Mouse (Mus musculus) G1E (cell line): ENCODE results near the gene Actn4. TPM values are rescaled to one million over a fixed set of nuclear protein-coding genes. Genes with fewer than 3 reads are reported as not detected.

ENCODE experiments used
- ATAC-seq: 2 replicates; pipeline ENCODE4 v1.8.0; 2016; ENCODE audit warnings: mild to moderate bottlenecking; ENCODE audit not compliant: insufficient number of reproducible peaks, poor library complexity, low FRiP score, severe bottlenecking; ENCODE audit errors: extremely low read depth
- DNase-seq: peaks from one replicate; pipeline ENCODE4 v3.0.0; 2012; ENCODE audit warnings: low spot score
- H3K27me3 ChIP-seq: 2 replicates; pipeline ENCODE4 v1.6.1; 2012; ENCODE audit warnings: mild to moderate bottlenecking, low read length, inconsistent platforms; ENCODE audit not compliant: insufficient read depth
- H3K36me3 ChIP-seq: replicated peaks from 2 replicates; pipeline ENCODE3; 2012; ENCODE audit warnings: mild to moderate bottlenecking, inconsistent platforms
- H3K4me1 ChIP-seq: 2 replicates; pipeline ENCODE4 v1.6.1; 2012; ENCODE audit warnings: low read depth, low read length, inconsistent platforms, mixed read lengths; ENCODE audit not compliant: insufficient read depth
- H3K4me3 ChIP-seq: 2 replicates; pipeline ENCODE4 v1.5.1; 2012; ENCODE audit warnings: low read depth, mild to moderate bottlenecking, inconsistent platforms, low read length, moderate library complexity, mixed read lengths
- H3K9me3 ChIP-seq: replicated peaks from 2 replicates; pipeline ENCODE4 v1.6.1; 2012; ENCODE audit warnings: inconsistent platforms
- CTCF ChIP-seq: IDR thresholded peaks from 2 replicates; pipeline ENCODE4 v1.5.1; 2012; ENCODE audit warnings: low read depth, low read length, inconsistent platforms, mixed read lengths
- GATA1 ChIP-seq: IDR thresholded peaks from 2 replicates; pipeline ENCODE4 v1.6.1; 2012; ENCODE audit warnings: borderline replicate concordance, low read length, inconsistent platforms, mixed read lengths
- GATA2 ChIP-seq: IDR thresholded peaks from 2 replicates; pipeline ENCODE4 v1.6.1; 2012; ENCODE audit warnings: low read depth, low read length, inconsistent platforms, borderline replicate concordance
- POLR2AphosphoS5 ChIP-seq: IDR thresholded peaks from 2 replicates; pipeline ENCODE4 v1.6.1; 2012; ENCODE audit warnings: low read depth, low read length, inconsistent platforms; ENCODE audit not compliant: insufficient replicate concordance
- TAL1 ChIP-seq: conservative IDR thresholded peaks from 2 replicates; pipeline ENCODE4 v1.6.1; 2012; ENCODE audit warnings: low read depth, low read length, inconsistent platforms, mixed read lengths
- polyA plus RNA-seq: library from polyadenylated mRNA; stranded (reverse); fragments of >175 nt; gene quantifications from 2 replicates; pipeline ENCODE4 v1.2.3, GENCODE M21; 2012
- total RNA-seq, 2 experiments: library from RNA; stranded (forward) in 1 of 2; stranded (reverse) in 1 of 2; fragments of 200-1000 nt in 1 of 2; fragments of >200 nt in 1 of 2; fragmentation: Nextera tagmentation in 1 of 2; gene quantifications; 2 replicates each; pipeline ENCODE4 v1.2.3; 2014 to 2017

The Actn4 gene
- total and polyA plus RNA-seq, 3 experiments: 28.1 to 260 (median 121) TPM

- no peak for DNase-seq
- H3K9me3 ChIP-seq: no peaks in the 10 kb centered on the region
- H3K36me3 ChIP-seq: no peaks in the 10 kb centered on the region
- ATAC-seq: no peak
- peaks cover 13% of the 10 kb centered on the region; the same call in 1 of the 2 replicates for H3K27me3 ChIP-seq
- TF ChIP-seq POLR2AphosphoS5: no peak
- TF ChIP-seq GATA2: no peak
- no peak for TF ChIP-seq CTCF
- TF ChIP-seq TAL1: no peak
- TF ChIP-seq GATA1: no peak
- H3K4me1 ChIP-seq: peaks cover 5% of the 10 kb centered on the region; the same call in 1 of the 2 replicates
- H3K4me3 ChIP-seq: no peak overlapping the region
Observed at GRCm38 (mm10) chr7:28883039-28883438, 79.1 kb downstream of the Actn4 start.

- peaks cover 13% of the 10 kb centered on the region; the same call in 1 of the 2 replicates for H3K27me3 ChIP-seq
- DNase-seq (no peak), ATAC-seq (no peak)
- no peaks in the 10 kb centered on the region for H3K9me3 ChIP-seq
- no peak for TF ChIP-seq CTCF
- no peak for TF ChIP-seq TAL1
- TF ChIP-seq GATA1: no peak
- no peak for TF ChIP-seq POLR2AphosphoS5
- no peak for TF ChIP-seq GATA2
- peaks cover 14% of the 10 kb centered on the region for H3K4me1 ChIP-seq
- no peak within 1 kb of the TSS for H3K4me3 ChIP-seq
- no peaks in the 10 kb centered on the region for H3K36me3 ChIP-seq
Observed at GRCm38 (mm10) chr7:28881199-28881598, 80.9 kb downstream of the Actn4 start, which contains the start of gene Capn12. TSS of gene Capn12 (plus strand) at chr7:28881422.

- no peak for ATAC-seq
- TF ChIP-seq TAL1 (no peak), POLR2AphosphoS5 (no peak), GATA1 (no peak), GATA2 (no peak), CTCF (no peak)
Observed at GRCm38 (mm10) chr7:28880554-28880953, 81.6 kb downstream of the Actn4 start.

DNA sequence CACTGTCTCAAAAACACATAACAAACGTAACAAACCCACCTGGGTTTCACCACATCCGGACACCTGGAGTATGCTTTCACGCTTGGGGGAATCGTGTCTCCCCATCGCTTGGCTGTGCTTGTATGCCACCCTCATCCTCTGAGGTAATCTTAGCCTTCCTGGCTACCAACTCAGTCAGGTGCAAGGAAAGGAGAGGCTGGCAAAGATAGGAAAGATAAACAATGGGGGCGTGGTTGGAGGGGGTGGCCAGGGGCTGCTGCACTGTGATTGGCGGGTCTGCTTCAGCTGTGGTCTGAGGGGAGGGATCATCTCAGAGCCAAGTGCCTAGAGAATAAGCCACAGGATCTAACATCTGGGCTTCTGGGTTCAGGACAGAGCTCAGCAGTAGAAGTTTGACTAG lies 82.5 kb downstream of the Actn4 start:
- DNase-seq: no peak
- peaks cover 14% of the 10 kb centered on the region for H3K4me1 ChIP-seq
- no peaks in the 10 kb centered on the region for H3K36me3 ChIP-seq
- H3K9me3 ChIP-seq: no peaks in the 10 kb centered on the region
- ATAC-seq: no peak
- peaks cover 14% of the 10 kb centered on the region; the same call in 1 of the 2 replicates for H3K27me3 ChIP-seq
- H3K4me3 ChIP-seq: no peak overlapping the region
- TF ChIP-seq POLR2AphosphoS5 (no peak), GATA1 (no peak)

More at GRCm38 (mm10) chr7:28880554-28880953, 81.6 kb downstream of the Actn4 start:
- DNase-seq: no peak
- Histone ChIP-seq H3K9me3 (no peaks in the 10 kb centered on the region), H3K36me3 (no peaks in the 10 kb centered on the region), H3K4me1 (peaks cover 14% of the 10 kb centered on the region), H3K27me3 (peaks cover 14% of the 10 kb centered on the region; the same call in 1 of the 2 replicates), H3K4me3 (no peak overlapping the region)

DNA sequence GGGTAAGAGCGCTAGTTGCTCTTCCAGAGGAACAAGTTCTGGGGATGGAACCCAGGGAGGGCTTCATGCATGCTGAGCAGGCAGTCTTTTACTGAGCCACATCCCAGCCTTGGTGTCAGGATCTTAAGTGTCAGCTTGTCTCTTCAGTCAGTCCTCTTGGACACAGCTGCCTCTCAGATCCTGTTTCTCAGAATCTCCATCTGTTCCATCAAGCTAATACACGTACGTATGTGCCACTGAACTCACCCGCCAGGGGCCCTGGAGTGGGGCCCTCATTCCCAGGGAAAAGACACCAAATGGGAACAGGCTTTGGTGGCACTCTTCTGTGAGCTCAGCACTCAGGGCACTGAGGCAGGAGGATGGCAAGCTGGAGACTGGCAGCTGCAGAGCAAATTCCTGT lies 84.3 kb downstream of the Actn4 start:
- Histone ChIP-seq H3K27me3 (peaks cover 14% of the 10 kb centered on the region; the same call in 1 of the 2 replicates), H3K36me3 (no peaks in the 10 kb centered on the region), H3K4me1 (peaks cover 14% of the 10 kb centered on the region), H3K9me3 (no peaks in the 10 kb centered on the region), H3K4me3 (no peak overlapping the region)
- no peak for ATAC-seq
- no peak for TF ChIP-seq POLR2AphosphoS5
- no peak for DNase-seq

DNA sequence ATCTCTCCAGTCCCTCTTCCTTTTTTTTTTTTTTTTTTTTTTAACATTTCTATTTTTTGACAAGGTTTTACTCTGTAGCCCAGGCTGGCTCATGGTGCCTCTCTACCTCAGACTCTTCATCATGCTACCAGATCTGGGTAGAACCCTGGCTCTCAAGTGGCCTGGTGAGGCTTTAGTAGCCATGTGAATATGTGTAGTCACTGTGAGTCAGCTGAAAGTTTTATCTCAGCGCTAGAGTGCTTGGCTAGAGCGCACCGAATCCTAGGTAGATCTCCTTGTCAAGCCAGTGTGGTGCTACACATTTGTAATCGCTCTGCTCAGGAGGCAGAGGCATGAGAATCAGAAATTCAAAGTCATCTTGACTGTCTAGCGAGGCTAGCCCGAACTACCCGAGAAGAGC lies 85.0 kb downstream of the Actn4 start:
- Histone ChIP-seq H3K9me3 (no peaks in the 10 kb centered on the region), H3K36me3 (no peaks in the 10 kb centered on the region), H3K27me3 (peaks cover 16% of the 10 kb centered on the region; the same call in 1 of the 2 replicates), H3K4me3 (no peak overlapping the region), H3K4me1 (peaks cover 14% of the 10 kb centered on the region)
- ATAC-seq (peak; percentile 54), DNase-seq (no peak)
- TF ChIP-seq CTCF: no peak
- TF ChIP-seq TAL1: no peak
- no peak for TF ChIP-seq GATA2
- TF ChIP-seq POLR2AphosphoS5: no peak
- no peak for TF ChIP-seq GATA1

DNA sequence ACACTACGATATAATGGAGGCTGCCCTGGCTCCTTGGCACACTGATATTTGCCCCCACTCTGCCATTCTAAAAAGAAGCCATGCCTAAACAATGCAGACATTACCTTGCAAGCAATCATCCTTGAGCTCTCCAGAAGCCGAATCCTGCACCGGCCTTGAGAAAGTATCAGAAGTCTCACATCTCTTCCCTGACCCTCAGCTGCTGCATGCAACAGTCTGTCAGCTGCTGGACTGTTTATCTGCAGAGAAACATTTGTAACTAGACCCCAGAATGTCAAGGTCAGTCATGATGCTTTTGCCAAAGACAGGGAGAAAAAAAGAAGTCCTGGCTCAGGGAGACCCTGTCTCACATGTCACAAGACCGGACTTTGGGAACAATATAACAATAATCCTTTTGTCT lies 86.0 kb downstream of the Actn4 start:
- peaks cover 11% of the 10 kb centered on the region; the same call in 1 of the 2 replicates for H3K27me3 ChIP-seq
- no peak overlapping the region for H3K4me3 ChIP-seq
- ATAC-seq (no peak), DNase-seq (no peak)
- peaks cover 14% of the 10 kb centered on the region for H3K4me1 ChIP-seq
- H3K36me3 ChIP-seq: no peaks in the 10 kb centered on the region
- TF ChIP-seq CTCF: no peak
- TF ChIP-seq GATA2: no peak
- no peak for TF ChIP-seq POLR2AphosphoS5
- TF ChIP-seq GATA1: no peak
- no peak for TF ChIP-seq TAL1
- no peaks in the 10 kb centered on the region for H3K9me3 ChIP-seq
